Mouse (Mus musculus): ENCODE results near the gene Gkn2.
A peak's percentile ranks its signal among the peaks of the same experiment; 100 is the strongest.

The Gkn2 gene

GRCm38 (mm10) chr6:87373057-87373456, at the start of gene Gkn2:
Gene Gkn2 (plus strand): TSS chr6:87373357.
- no peak for DNase-seq (ENCODE audit: low spot score)

GRCm38 (mm10) chr6:87323381-87323780, 49.8 kb upstream of the Gkn2 start:
- DNase-seq (ENCODE audit: low spot score) = peak; percentile 56

- DNase-seq (ENCODE audit: low spot score) = no peak
Measured at GRCm38 (mm10) chr6:87326932-87327331, 46.2 kb upstream of the Gkn2 start.

GRCm38 (mm10) chr6:87328265-87329173, 44.6 kb upstream of the Gkn2 start:
- DNase-seq (ENCODE audit: low spot score) = no peak

- no peak for DNase-seq (ENCODE audit: low spot score)
Measured at GRCm38 (mm10) chr6:87332380-87332779, 40.8 kb upstream of the Gkn2 start.

- DNase-seq (ENCODE audit: low spot score) = peak; percentile 39
Measured at GRCm38 (mm10) chr6:87334361-87335090, 38.6 kb upstream of the Gkn2 start.

- DNase-seq (ENCODE audit: low spot score) = peak; percentile 59
Measured at GRCm38 (mm10) chr6:87335091-87335934, 37.8 kb upstream of the Gkn2 start, which contains the start of gene Antxr1. Gene Antxr1 (minus strand): TSS chr6:87335821.

GRCm38 (mm10) chr6:87335935-87336295, 37.2 kb upstream of the Gkn2 start:
- DNase-seq (ENCODE audit: low spot score) = peak; percentile 46

GRCm38 (mm10) chr6:87350829-87351228, 22.3 kb upstream of the Gkn2 start, which contains the start of gene Gkn1:
Gene Gkn1 (minus strand): TSS chr6:87350942.
- DNase-seq (ENCODE audit: low spot score) = no peak

- no peak for DNase-seq (ENCODE audit: low spot score)
Measured at GRCm38 (mm10) chr6:87354441-87354840, 18.7 kb upstream of the Gkn2 start.

GRCm38 (mm10) chr6:87369223-87369622, 3.9 kb upstream of the Gkn2 start:
- no peak for DNase-seq (ENCODE audit: low spot score)

GRCm38 (mm10) chr6:87383926-87384691, 11.0 kb downstream of the Gkn2 start:
- peak; percentile 23 for DNase-seq (ENCODE audit: low spot score)

- no peak for DNase-seq (ENCODE audit: low spot score)
Measured at GRCm38 (mm10) chr6:87384761-87385160, 11.6 kb downstream of the Gkn2 start.

GRCm38 (mm10) chr6:87386203-87386602, 13.0 kb downstream of the Gkn2 start:
- DNase-seq (ENCODE audit: low spot score) = peak; percentile 66

GRCm38 (mm10) chr6:87386681-87387080, 13.5 kb downstream of the Gkn2 start:
- DNase-seq (ENCODE audit: low spot score) = no peak

GRCm38 (mm10) chr6:87388877-87389276, 15.7 kb downstream of the Gkn2 start, which contains the start of gene Gkn3:
Gene Gkn3 (minus strand): TSS chr6:87388935.
- DNase-seq (ENCODE audit: low spot score) = peak; percentile 16

- DNase-seq (ENCODE audit: low spot score) = no peak
Measured at GRCm38 (mm10) chr6:87389455-87389989, 16.4 kb downstream of the Gkn2 start.

- peak; percentile 32 for DNase-seq (ENCODE audit: low spot score)
Measured at GRCm38 (mm10) chr6:87393466-87394205, 20.5 kb downstream of the Gkn2 start.

- DNase-seq (ENCODE audit: low spot score) = peak; percentile 10
Measured at GRCm38 (mm10) chr6:87394783-87395182, 21.6 kb downstream of the Gkn2 start.

- DNase-seq (ENCODE audit: low spot score) = peak; percentile 72
Measured at GRCm38 (mm10) chr6:87399137-87399536, 26.0 kb downstream of the Gkn2 start.
